Mouse (Mus musculus) 3134 (cell line): Measurements from ENCODE around the gene Rhd.
A peak's percentile ranks its signal among the peaks of the same experiment; 100 is the strongest.
"Not testable (repeated sequence)": the region's sequence is repeated elsewhere in the genome, so short reads cannot be mapped to it uniquely, and the experiment has no call there.

Experiments used
- DNase-seq: peaks from one replicate; pipeline ENCODE4 v3.0.0-alpha.2; 2011; ENCODE audit warnings: low spot score; ENCODE audit not compliant: insufficient read length; ENCODE audit errors: extremely low read depth

Gene Rhd

DNA sequence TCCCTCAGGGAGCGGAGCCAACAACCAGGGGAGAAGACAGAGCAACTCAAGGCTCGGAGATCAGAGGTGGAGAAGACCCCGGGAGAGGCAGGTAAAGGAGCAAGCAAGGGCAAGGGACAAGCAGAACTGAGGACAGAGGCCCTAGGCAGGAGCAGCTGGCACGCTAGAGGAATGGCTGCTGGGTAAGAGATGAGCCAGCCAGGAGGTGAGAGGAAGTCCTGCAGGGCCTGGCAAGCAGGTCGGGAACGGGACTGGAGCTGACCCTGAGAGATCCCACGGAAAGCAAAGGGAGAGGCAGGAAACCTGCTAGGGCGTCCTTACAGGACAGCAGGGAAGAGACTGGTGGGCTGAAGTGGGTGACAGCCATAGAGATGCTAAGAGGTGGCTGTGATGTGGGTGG, 36.8 kb downstream of the Rhd start:
- no peak for DNase-seq

- DNase-seq, result no peak
These were observed 38.7 kb downstream of the Rhd start for GRCm38 (mm10) chr4:134903046-134903445.

DNA sequence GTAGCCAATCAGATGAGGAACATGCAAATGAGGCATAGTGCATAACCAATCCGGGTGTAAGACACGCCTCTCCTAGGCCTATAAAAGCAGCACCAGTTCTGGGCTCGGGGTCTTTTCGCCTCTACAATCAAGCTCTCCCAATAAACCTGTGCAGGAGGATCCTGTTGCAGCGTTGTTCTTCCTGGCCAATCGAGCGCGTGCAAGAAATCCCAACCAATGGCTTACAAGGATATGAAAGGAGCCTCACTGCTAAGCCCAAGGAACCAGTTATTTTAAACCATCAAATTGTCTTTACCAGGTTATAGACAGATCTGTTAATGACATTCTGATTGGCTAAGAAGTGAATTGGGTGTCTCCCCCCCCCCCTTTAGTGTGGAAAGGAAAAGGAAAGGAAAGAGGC, 47.1 kb downstream of the Rhd start:
- DNase-seq, result not testable (repeated sequence)

GRCm38 (mm10) chr4:134913413-134913812, 49.1 kb downstream of the Rhd start:
- peak; percentile 50 for DNase-seq

- no peak for DNase-seq
These were observed 50.0 kb downstream of the Rhd start for GRCm38 (mm10) chr4:134914122-134914863.

DNA sequence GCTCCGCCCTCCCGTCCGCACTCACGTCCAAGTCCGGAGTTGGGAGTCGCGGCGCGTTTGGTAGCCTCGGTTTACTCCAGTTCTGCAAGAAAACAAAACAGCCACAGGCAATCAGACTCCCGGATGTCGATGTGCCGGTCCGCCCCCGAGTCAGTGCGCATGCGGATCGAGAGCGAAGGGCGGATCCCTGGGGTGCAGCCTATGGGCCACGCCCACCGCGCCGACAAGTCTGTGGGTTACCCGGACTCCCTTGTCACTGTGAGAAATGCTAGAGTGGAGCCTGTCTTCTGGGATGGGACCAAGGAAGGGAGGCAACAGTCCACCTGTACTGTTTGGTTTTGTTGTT, 50.5 kb downstream of the Rhd start, which contains the start of gene Tmem50a:
TSS of gene Tmem50a (minus strand) at position 161 of the 346 bp plus-strand sequence.
- DNase-seq, result peak; percentile 95

- no peak for DNase-seq
These were observed 51.1 kb downstream of the Rhd start for GRCm38 (mm10) chr4:134915223-134916050.

DNA sequence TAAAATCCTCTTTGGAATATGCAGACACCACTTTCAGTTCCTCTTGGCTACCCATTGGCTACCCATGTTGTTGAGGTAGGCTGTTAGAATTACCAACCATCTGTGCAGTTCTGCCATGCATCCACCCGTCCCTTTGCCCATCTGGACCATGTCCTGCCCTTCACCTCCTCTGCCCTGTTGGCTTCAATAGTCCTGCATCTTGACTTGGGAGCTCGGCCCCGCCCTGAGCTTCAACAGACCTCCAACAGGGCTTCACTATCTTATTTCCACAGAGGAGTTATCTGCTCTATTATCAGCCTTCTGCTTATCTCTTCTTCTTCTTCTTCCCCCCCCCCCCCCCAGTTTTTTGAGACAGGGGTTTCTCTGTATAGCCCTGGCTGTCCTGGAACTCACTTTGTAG, 52.9 kb downstream of the Rhd start:
- no peak for DNase-seq

GRCm38 (mm10) chr4:134918381-134918780, 54.0 kb downstream of the Rhd start:
- DNase-seq, result peak; percentile 60

DNA sequence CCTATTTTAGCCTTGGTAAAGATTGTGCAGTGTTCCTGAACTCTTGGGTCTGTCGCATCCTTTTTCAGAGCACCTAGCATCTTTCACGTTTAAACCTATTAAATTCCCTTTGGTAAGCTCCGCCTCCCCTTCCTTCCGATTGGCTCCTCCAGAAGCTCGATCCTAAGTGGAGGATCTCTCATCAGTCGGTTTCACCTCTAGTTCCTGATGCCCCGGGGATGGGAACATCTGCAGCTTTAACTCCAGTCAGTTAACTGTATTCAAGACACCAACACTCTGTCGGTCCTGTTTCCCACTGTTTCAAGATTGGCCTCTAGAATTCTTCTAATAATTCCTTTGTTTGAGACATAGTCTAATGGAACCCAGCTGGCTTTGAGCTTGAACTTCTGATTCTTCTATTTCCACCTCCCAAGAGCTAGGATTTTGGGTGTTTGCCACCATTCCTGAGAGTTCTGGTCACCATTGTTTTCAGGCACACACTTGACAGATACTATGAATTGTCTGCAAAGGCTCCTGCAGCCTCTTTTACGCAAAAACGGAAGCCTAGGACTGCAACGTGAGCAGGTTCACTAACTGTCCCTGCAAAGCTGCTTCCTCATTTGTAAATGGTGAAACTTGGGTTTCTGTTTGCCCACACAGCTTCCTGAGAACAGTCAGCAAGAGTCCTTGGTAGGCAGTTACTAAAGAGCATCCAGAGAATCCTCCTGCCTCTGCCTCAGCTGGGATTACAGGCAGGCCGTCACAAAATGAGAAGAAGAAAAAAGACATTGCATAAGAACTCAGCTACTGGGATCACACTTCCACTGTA, 55.6 kb downstream of the Rhd start:
- DNase-seq, result no peak

- peak; percentile 62 for DNase-seq
These were observed 56.3 kb downstream of the Rhd start for GRCm38 (mm10) chr4:134920631-134921030.

- DNase-seq, result no peak
These were observed 57.4 kb downstream of the Rhd start for GRCm38 (mm10) chr4:134921703-134922102.

- peak; percentile 52 for DNase-seq
These were observed 58.0 kb downstream of the Rhd start for GRCm38 (mm10) chr4:134922111-134922924.

DNA sequence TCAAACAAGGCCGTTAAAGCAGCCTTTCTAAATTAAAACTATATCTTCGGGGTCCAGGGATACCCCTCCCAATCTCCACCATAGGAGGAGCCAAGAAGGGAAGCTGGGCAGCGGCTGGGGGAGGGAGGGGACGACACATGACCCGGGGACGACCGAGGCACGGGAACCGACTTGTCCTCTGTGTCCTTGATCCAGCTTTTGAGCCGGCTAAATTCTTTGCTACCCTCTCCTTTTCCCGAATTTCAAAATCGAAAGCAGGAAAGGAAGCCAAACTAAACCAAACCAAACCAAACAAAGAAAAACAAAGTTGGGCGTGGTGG, 58.5 kb downstream of the Rhd start:
- no peak for DNase-seq

GRCm38 (mm10) chr4:134923258-134924018, 59.1 kb downstream of the Rhd start, which contains the start of gene Rsrp1:
Gene Rsrp1, plus strand, starts transcription at chr4:134923592.
- peak; percentile 97 for DNase-seq

- DNase-seq, result peak; percentile 75
These were observed 59.8 kb downstream of the Rhd start for GRCm38 (mm10) chr4:134924019-134924741.

DNA sequence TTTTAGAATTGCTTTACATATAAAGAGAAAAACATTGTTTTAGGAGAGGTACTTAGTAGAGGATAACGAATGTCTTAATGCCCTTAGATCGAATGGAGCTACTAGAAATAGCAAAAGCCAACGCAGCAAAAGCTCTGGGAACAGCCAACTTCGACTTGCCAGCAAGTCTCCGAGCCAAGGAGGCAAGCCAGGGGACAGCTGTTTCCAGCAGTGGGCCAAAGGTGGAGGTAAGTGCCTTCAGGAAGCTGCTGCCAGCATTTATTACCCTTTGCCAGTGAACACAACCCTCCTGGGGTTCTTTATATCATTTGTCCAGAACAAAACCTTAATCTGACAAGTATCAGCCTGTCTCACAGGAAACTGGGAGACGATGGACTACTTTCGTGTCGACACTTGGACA, 60.9 kb downstream of the Rhd start:
- DNase-seq, result no peak

DNA sequence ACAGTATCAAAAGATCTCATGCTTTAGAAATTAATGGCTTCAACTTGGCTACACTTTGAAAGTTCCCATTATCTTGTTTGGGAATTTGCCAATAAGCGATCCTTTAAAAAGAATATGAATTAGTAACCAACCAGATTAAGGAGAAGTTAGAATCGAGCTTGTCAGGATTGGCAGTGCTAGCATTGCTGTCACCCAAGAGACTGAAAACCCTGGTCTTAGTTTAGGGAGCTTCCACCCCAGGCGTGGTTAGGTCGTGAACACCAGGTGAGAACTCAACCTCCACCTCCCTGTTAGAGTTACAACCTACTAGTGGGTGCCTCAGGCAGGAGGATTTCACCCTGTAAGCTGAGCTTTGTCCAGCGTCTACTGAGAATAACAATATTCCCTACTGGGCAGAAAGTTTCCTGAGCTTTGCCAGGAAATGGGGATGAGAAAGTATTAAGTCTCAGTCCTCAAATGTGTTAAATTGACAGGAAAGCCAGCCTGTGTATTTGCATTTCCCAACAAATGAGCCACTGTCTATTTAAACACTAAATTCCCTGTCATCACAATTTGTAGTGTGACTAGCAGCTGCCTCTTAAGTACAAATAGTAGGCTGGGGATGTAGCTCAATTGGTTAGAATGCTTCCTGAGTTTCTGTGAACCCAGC, 63.6 kb downstream of the Rhd start:
- DNase-seq, result no peak

GRCm38 (mm10) chr4:134928464-134928836, 64.1 kb downstream of the Rhd start:
- no peak for DNase-seq
